Mouse (Mus musculus): ENCODE measurements around the gene Tgfa. TPM values are rescaled to one million over a fixed set of nuclear protein-coding genes. Genes with fewer than 3 reads are reported as not detected.

Tgfa gene
- polyA plus RNA-seq, 1 experiment from 2014 or later = 7.5 TPM

DNA sequence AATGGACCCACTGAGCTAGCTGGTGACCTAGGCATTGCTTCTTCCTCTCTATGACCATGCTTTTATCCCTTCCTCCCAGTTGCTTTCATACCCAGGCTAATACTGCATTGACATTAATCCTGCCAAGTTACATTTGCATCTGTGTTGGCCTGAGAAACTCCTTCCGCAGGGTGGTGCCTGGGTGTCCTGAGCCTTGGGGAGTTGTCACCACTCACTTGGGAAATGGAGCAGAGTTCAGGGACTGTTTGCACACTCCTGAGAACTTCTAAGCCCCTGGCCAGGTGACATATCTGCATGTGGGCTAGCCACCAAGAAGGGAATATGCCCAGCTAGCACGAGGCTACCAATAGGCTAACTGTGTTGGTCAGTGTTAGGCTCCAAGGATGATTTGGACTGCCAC lies 23.0 kb downstream of the Tgfa start:
- Histone ChIP-seq H3K4me2 (replicated peaks; ENCODE audit: low read depth) (no peak overlapping the region), H3K27ac (ENCODE audit: low read depth, low read length) (no peak overlapping the region), H3K4me3 (ENCODE audit: low read depth, low read length) (no peak overlapping the region), H3K9ac (ENCODE audit: low read depth, low read length) (no peak overlapping the region), H3K36me3 (ENCODE audit: control insufficient read depth, insufficient read depth) (no peaks in the 10 kb centered on the region), H3K9me3 (ENCODE audit: control insufficient read depth) (no peaks in the 10 kb centered on the region), H3K4me1 (replicated peaks; ENCODE audit: control insufficient read depth, insufficient read depth, low read length) (peaks cover 10% of the 10 kb centered on the region), H3K27me3 (replicated peaks; ENCODE audit: control insufficient read depth, insufficient read depth, low read length) (no peaks in the 10 kb centered on the region)
- TF ChIP-seq CTCF (IDR thresholded peaks at IDR 0.05; ENCODE audit: low read depth) = no peak
- whole genome bisulfite sequencing = 70% methylated on average over 2 of the region's 2 CpGs
- ATAC-seq = no peak

- Histone ChIP-seq H3K36me3 (ENCODE audit: control insufficient read depth, insufficient read depth) (no peaks in the 10 kb centered on the region), H3K27ac (ENCODE audit: low read depth, low read length) (no peak overlapping the region), H3K27me3 (replicated peaks; ENCODE audit: control insufficient read depth, insufficient read depth, low read length) (no peaks in the 10 kb centered on the region), H3K9ac (ENCODE audit: low read depth, low read length) (no peak overlapping the region), H3K4me2 (replicated peaks; ENCODE audit: low read depth) (no peak overlapping the region), H3K4me3 (ENCODE audit: low read depth, low read length) (no peak overlapping the region), H3K4me1 (replicated peaks; ENCODE audit: control insufficient read depth, insufficient read depth, low read length) (peaks cover 10% of the 10 kb centered on the region), H3K9me3 (ENCODE audit: control insufficient read depth) (no peaks in the 10 kb centered on the region)
- no peak for ATAC-seq
- no peak for TF ChIP-seq CTCF (IDR thresholded peaks at IDR 0.05; ENCODE audit: low read depth)
- 84% methylated on average over 4 of the region's 4 CpGs for WGBS
Measured at GRCm38 (mm10) chr6:86218739-86219138, 23.7 kb downstream of the Tgfa start.

DNA sequence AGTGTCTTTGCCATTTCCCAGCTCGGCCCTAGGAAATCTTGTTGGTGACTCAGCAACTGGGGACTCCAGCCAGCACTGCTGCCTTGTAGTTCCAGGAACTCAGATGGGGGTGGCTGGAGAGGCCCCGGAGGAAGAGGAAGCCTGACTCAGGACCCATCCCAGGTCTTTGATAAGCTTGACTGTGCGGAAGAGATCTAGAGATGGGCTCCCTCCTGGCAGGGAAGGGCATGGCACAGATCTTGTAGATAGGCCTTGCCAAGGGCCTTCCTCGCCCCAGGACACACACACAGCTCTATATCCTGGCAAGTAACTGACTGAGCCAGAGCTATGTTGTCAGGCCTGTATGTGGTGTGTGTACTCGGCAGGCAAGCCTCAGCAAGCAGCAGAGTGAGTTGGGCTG lies 24.5 kb downstream of the Tgfa start:
- no peaks in the 10 kb centered on the region for H3K9me3 ChIP-seq (ENCODE audit: control insufficient read depth)
- 33% methylated on average over 5 of the region's 5 CpGs for WGBS
- H3K4me1 ChIP-seq (replicated peaks; ENCODE audit: control insufficient read depth, insufficient read depth, low read length) = peaks cover 10% of the 10 kb centered on the region
- no peaks in the 10 kb centered on the region for H3K36me3 ChIP-seq (ENCODE audit: control insufficient read depth, insufficient read depth)
- H3K4me3 ChIP-seq (ENCODE audit: low read depth, low read length) = no peak overlapping the region
- no peak for TF ChIP-seq CTCF (IDR thresholded peaks at IDR 0.05; ENCODE audit: low read depth)
- ATAC-seq = peak; percentile 69
- H3K27ac ChIP-seq (ENCODE audit: low read depth, low read length) = peak overlapping the region; percentile 6; the same call in 1 of the 2 replicates
- H3K4me2 ChIP-seq (replicated peaks; ENCODE audit: low read depth) = no peak overlapping the region
- no peak overlapping the region for H3K9ac ChIP-seq (ENCODE audit: low read depth, low read length)
- H3K27me3 ChIP-seq (replicated peaks; ENCODE audit: control insufficient read depth, insufficient read depth, low read length) = no peaks in the 10 kb centered on the region

DNA sequence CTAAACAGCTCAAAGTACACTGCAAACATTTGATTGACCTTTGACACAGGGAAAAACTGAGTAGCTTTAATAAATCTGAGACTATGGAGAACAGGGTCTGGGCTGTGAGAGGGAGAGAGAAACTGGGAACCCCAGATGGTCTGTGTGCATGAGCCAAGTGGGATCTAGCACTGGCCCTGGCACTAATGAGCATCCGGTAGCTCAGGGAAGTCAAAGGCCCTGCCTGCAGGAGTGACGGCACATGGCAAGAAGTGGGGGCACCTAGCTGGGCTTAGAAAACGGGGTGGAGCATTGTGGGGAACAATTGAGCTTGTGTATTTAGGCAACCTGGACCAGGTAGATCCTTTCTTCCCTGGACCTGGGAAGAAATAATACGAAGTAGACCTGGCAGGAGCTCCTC lies 25.1 kb downstream of the Tgfa start:
- H3K4me1 ChIP-seq (replicated peaks; ENCODE audit: control insufficient read depth, insufficient read depth, low read length) = peaks cover 10% of the 10 kb centered on the region
- H3K27me3 ChIP-seq (replicated peaks; ENCODE audit: control insufficient read depth, insufficient read depth, low read length) = no peaks in the 10 kb centered on the region
- H3K27ac ChIP-seq (ENCODE audit: low read depth, low read length) = peak overlapping the region; percentile 6; the same call in 1 of the 2 replicates
- WGBS = 47% methylated on average over 4 of the region's 4 CpGs
- H3K9me3 ChIP-seq (ENCODE audit: control insufficient read depth) = no peaks in the 10 kb centered on the region
- 0 out of 2 replicates have a peak, but pooled peaks have one; percentile 39 for ATAC-seq
- no peak overlapping the region for H3K4me3 ChIP-seq (ENCODE audit: low read depth, low read length)
- TF ChIP-seq CTCF (IDR thresholded peaks at IDR 0.05; ENCODE audit: low read depth) = no peak
- H3K36me3 ChIP-seq (ENCODE audit: control insufficient read depth, insufficient read depth) = no peaks in the 10 kb centered on the region
- no peak overlapping the region for H3K9ac ChIP-seq (ENCODE audit: low read depth, low read length)
- no peak overlapping the region for H3K4me2 ChIP-seq (replicated peaks; ENCODE audit: low read depth)

GRCm38 (mm10) chr6:86222381-86222780 lies 27.4 kb downstream of the Tgfa start:
- TF ChIP-seq CTCF (IDR thresholded peaks at IDR 0.05; ENCODE audit: low read depth) = no peak
- H3K4me1 ChIP-seq (replicated peaks; ENCODE audit: control insufficient read depth, insufficient read depth, low read length) = peaks cover 10% of the 10 kb centered on the region
- no peaks in the 10 kb centered on the region for H3K9me3 ChIP-seq (ENCODE audit: control insufficient read depth)
- H3K9ac ChIP-seq (ENCODE audit: low read depth, low read length) = no peak overlapping the region
- H3K27me3 ChIP-seq (replicated peaks; ENCODE audit: control insufficient read depth, insufficient read depth, low read length) = no peaks in the 10 kb centered on the region
- no peak overlapping the region for H3K4me2 ChIP-seq (replicated peaks; ENCODE audit: low read depth)
- no peak overlapping the region for H3K4me3 ChIP-seq (ENCODE audit: low read depth, low read length)
- H3K27ac ChIP-seq (ENCODE audit: low read depth, low read length) = 0 out of 2 replicates have a peak overlapping the region, but pooled peaks have one; percentile 28
- peak; percentile 46; the same call in 1 of the 2 replicates for ATAC-seq
- no peaks in the 10 kb centered on the region for H3K36me3 ChIP-seq (ENCODE audit: control insufficient read depth, insufficient read depth)
- WGBS = 13% methylated on average over 7 of the region's 7 CpGs

- H3K4me3 ChIP-seq (ENCODE audit: low read depth, low read length) = no peak overlapping the region
- no peaks in the 10 kb centered on the region for H3K9me3 ChIP-seq (ENCODE audit: control insufficient read depth)
- H3K9ac ChIP-seq (ENCODE audit: low read depth, low read length) = no peak overlapping the region
- no peaks in the 10 kb centered on the region for H3K27me3 ChIP-seq (replicated peaks; ENCODE audit: control insufficient read depth, insufficient read depth, low read length)
- H3K4me2 ChIP-seq (replicated peaks; ENCODE audit: low read depth) = no peak overlapping the region
- no peaks in the 10 kb centered on the region for H3K36me3 ChIP-seq (ENCODE audit: control insufficient read depth, insufficient read depth)
- ATAC-seq = no peak
- no peak for TF ChIP-seq CTCF (IDR thresholded peaks at IDR 0.05; ENCODE audit: low read depth)
- no peak overlapping the region for H3K27ac ChIP-seq (ENCODE audit: low read depth, low read length)
- peaks cover 2% of the 10 kb centered on the region; the same call in 1 of the 2 replicates for H3K4me1 ChIP-seq (replicated peaks; ENCODE audit: control insufficient read depth, insufficient read depth, low read length)
Measured at GRCm38 (mm10) chr6:86225604-86226003, 30.6 kb downstream of the Tgfa start.

DNA sequence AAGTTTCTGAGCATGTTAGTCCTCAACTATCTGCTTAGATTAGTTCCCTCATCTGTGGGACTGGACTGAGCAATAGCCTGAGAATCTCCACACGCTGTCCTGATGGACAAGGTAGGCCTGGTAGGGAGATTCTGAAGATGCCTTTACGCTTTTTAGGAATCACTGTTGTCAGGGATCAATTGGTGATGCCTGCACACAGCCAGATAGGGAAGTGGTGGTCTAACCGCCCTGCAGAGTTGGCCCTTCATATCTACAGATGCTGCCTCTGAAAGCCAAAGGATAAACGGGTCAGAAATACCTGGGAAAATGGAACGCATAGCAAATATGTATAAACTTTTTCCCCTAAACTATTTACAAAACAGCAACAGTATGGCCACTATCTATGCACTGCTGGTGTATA lies 37.3 kb downstream of the Tgfa start:
- no peak for TF ChIP-seq CTCF (IDR thresholded peaks at IDR 0.05; ENCODE audit: low read depth)
- Histone ChIP-seq H3K27me3 (replicated peaks; ENCODE audit: control insufficient read depth, insufficient read depth, low read length) (no peaks in the 10 kb centered on the region), H3K9me3 (ENCODE audit: control insufficient read depth) (no peaks in the 10 kb centered on the region), H3K4me3 (ENCODE audit: low read depth, low read length) (no peak overlapping the region), H3K9ac (ENCODE audit: low read depth, low read length) (no peak overlapping the region), H3K36me3 (ENCODE audit: control insufficient read depth, insufficient read depth) (no peaks in the 10 kb centered on the region), H3K4me1 (replicated peaks; ENCODE audit: control insufficient read depth, insufficient read depth, low read length) (no peaks in the 10 kb centered on the region; the same call in 1 of the 2 replicates), H3K27ac (ENCODE audit: low read depth, low read length) (no peak overlapping the region), H3K4me2 (replicated peaks; ENCODE audit: low read depth) (no peak overlapping the region)
- WGBS = 79% methylated on average over 5 of the region's 5 CpGs
- no peak for ATAC-seq

All from intestine, postnatal 0 days (tissue).